Mouse (Mus musculus) kidney, adult 8-10 months (tissue): ENCODE results near the gene Xrcc6.
"Not testable (repeated sequence)": the region's sequence is repeated elsewhere in the genome, so short reads cannot be mapped to it uniquely, and the experiment has no call there.

Experiments used
- DNase-seq, 2 experiments: peaks; one replicate each; pipeline ENCODE4 v3.0.0; 2022

Gene Xrcc6

GRCm38 (mm10) chr15:81967821-81968220 lies 19.8 kb upstream of the Xrcc6 start:
- DNase-seq, result no peak

GRCm38 (mm10) chr15:81968447-81968846 lies 19.2 kb upstream of the Xrcc6 start:
- no peak for DNase-seq

- peak; percentile 37 to 51 for DNase-seq
Observed at GRCm38 (mm10) chr15:81969173-81969572, 18.5 kb upstream of the Xrcc6 start.

- not testable (repeated sequence) for DNase-seq
Observed at GRCm38 (mm10) chr15:81969635-81970034, 18.0 kb upstream of the Xrcc6 start.

GRCm38 (mm10) chr15:81970498-81970897 lies 17.1 kb upstream of the Xrcc6 start:
- DNase-seq, result not testable (repeated sequence)

- DNase-seq, result not testable (repeated sequence)
Observed at GRCm38 (mm10) chr15:81975156-81975555, 12.5 kb upstream of the Xrcc6 start.

- DNase-seq, result no peak
Observed at GRCm38 (mm10) chr15:81980321-81980720, 7.3 kb upstream of the Xrcc6 start, which contains the start of gene 1700029P11Rik. Gene 1700029P11Rik, plus strand, starts transcription at chr15:81980540.

GRCm38 (mm10) chr15:81982173-81982572 lies 5.5 kb upstream of the Xrcc6 start:
- DNase-seq, result no peak

GRCm38 (mm10) chr15:81985267-81986161 lies 2.1 kb upstream of the Xrcc6 start:
- DNase-seq, result no peak

GRCm38 (mm10) chr15:81989371-81990062 lies 1.9 kb downstream of the Xrcc6 start:
- DNase-seq, result peak; percentile 80 to 92

GRCm38 (mm10) chr15:81990549-81990948 lies 2.9 kb downstream of the Xrcc6 start:
- DNase-seq, result no peak

- DNase-seq, result no peak
Observed at GRCm38 (mm10) chr15:81993992-81994391, 6.4 kb downstream of the Xrcc6 start.

GRCm38 (mm10) chr15:82004257-82004656 lies 16.6 kb downstream of the Xrcc6 start:
- DNase-seq, result no peak

- no peak for DNase-seq
Observed at GRCm38 (mm10) chr15:82011947-82012346, 24.3 kb downstream of the Xrcc6 start.

- no peak for DNase-seq
Observed at GRCm38 (mm10) chr15:82014745-82015391, 27.2 kb downstream of the Xrcc6 start.

- DNase-seq, result peak; percentile 28 to 41
Observed at GRCm38 (mm10) chr15:82015392-82016100, 27.9 kb downstream of the Xrcc6 start.

- peak; percentile 99 to 100 for DNase-seq
Observed at GRCm38 (mm10) chr15:82016101-82016808, 28.6 kb downstream of the Xrcc6 start.

GRCm38 (mm10) chr15:82016830-82017229 lies 29.2 kb downstream of the Xrcc6 start:
- DNase-seq, result no peak

- no peak for DNase-seq
Observed at GRCm38 (mm10) chr15:82017461-82017860, 29.8 kb downstream of the Xrcc6 start.

GRCm38 (mm10) chr15:82019288-82019687 lies 31.7 kb downstream of the Xrcc6 start:
- DNase-seq, result no peak

- DNase-seq, result no peak
Observed at GRCm38 (mm10) chr15:82022535-82023088, 35.0 kb downstream of the Xrcc6 start.
